Mouse (Mus musculus) forelimb bud, embryonic 11.5 days (tissue): ENCODE data around the gene Rita1.

Experiments used
- DNase-seq: peaks from one replicate; pipeline ENCODE4 v3.0.0-alpha.2; 2012; ENCODE audit warnings: low read depth, low spot score

The Rita1 gene

GRCm38 (mm10) chr5:120600946-120601668 lies 11.3 kb downstream of the Rita1 start:
- DNase-seq, result no peak

- no peak for DNase-seq
Measured at GRCm38 (mm10) chr5:120599625-120600024, 12.8 kb downstream of the Rita1 start.

- no peak for DNase-seq
Measured at GRCm38 (mm10) chr5:120594485-120594884, 17.9 kb downstream of the Rita1 start.

GRCm38 (mm10) chr5:120592141-120592540 lies 20.2 kb downstream of the Rita1 start:
- DNase-seq, result no peak

GRCm38 (mm10) chr5:120590356-120591010 lies 21.9 kb downstream of the Rita1 start:
- DNase-seq, result peak; percentile 41

GRCm38 (mm10) chr5:120588569-120589094 lies 23.8 kb downstream of the Rita1 start, which contains the start of the genes Tpcn1 and Iqcd:
TSS of gene Tpcn1 (minus strand) at chr5:120588673.
TSS of gene Iqcd (plus strand) at chr5:120589016.
- peak; percentile 100 for DNase-seq

- DNase-seq, result no peak
Measured at GRCm38 (mm10) chr5:120587940-120588568, 24.3 kb downstream of the Rita1 start.

GRCm38 (mm10) chr5:120587616-120587926 lies 24.8 kb downstream of the Rita1 start:
- no peak for DNase-seq

- no peak for DNase-seq
Measured at GRCm38 (mm10) chr5:120586741-120587615, 25.4 kb downstream of the Rita1 start.

- DNase-seq, result no peak
Measured at GRCm38 (mm10) chr5:120584968-120585367, 27.4 kb downstream of the Rita1 start.

- DNase-seq, result no peak
Measured at GRCm38 (mm10) chr5:120583511-120583910, 28.9 kb downstream of the Rita1 start.

GRCm38 (mm10) chr5:120582002-120582401 lies 30.4 kb downstream of the Rita1 start:
- DNase-seq, result no peak

- no peak for DNase-seq
Measured at GRCm38 (mm10) chr5:120579898-120580626, 32.3 kb downstream of the Rita1 start.

GRCm38 (mm10) chr5:120579211-120579897 lies 33.0 kb downstream of the Rita1 start:
- DNase-seq, result peak; percentile 54

- DNase-seq, result peak; percentile 32
Measured at GRCm38 (mm10) chr5:120578504-120579081, 33.8 kb downstream of the Rita1 start.

GRCm38 (mm10) chr5:120577935-120578441 lies 34.4 kb downstream of the Rita1 start:
- DNase-seq, result no peak

GRCm38 (mm10) chr5:120576781-120577301 lies 35.5 kb downstream of the Rita1 start:
- no peak for DNase-seq

- DNase-seq, result no peak
Measured at GRCm38 (mm10) chr5:120574469-120575063, 37.8 kb downstream of the Rita1 start.
